Mouse (Mus musculus) lung, adult 18-20 months (tissue): ENCODE results near the gene Magea5.
"Not testable (repeated sequence)": the region's sequence is repeated elsewhere in the genome, so short reads cannot be mapped to it uniquely, and the experiment has no call there.

Experiments used
- DNase-seq, 2 experiments: peaks; one replicate each; pipeline ENCODE4 v3.0.0; 2022; ENCODE audit warnings: mixed read lengths in 2 of 2

Gene Magea5

DNA sequence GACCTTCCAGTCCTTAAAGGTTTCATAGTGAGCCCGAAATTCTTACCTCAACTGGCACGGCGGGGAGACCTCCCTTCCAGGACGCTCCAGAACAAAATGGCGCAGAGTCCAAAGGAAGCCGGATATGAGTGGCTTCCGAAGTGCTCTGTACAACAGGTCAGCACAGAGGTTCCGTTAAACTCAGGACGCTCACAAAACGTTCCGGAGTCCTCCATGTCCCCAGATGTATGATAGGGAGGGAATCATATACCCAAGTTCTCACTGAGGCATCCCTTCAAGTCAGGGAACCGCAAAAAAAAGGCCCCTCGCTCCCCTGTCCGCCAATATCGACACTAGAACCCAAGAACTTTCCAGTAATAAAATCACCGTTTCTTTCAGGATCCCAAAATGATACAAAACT, at the start of gene Magea5:
TSS of gene Magea5 (minus strand) at position 101 of the 400 bp plus-strand sequence.
- DNase-seq, result not testable (repeated sequence)

DNA sequence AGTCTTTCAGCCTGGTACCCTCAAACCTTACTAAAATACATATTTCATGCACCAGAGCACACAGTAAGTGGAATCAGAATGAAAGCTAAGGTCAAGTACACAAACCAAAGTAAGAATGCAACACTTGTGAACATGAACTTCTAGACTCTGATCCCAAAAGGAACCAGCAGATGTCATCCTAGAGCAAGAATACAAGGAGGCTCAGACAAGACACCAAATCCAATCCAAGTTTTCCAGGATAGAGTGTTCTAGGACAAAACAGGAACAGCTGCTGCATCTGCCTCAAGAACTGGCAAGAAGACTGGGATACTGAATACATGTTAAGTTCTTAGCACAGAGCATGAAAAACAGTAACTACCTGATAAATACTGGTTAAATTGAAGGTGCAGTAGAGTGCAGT, 35.1 kb upstream of the Magea5 start:
- no peak for DNase-seq

DNA sequence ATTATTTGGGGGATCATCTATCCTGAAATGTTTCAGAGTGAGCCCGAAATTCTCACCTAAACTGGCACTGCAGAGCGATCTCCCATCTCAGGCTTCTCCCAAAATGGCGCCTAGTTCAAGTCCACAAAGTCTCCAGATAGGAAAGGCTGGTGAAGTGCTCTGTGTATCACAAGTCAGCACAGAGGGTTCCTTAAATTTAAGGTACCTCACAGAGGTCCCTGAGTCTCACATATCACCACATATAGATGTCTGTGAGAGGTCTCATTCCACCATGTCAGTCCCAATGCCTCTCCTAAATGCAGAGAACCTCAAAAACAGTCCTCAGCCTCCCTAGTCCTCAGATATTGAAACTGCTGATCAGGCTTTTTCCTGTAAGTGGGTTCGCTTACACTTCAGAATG, 30.6 kb upstream of the Magea5 start, which contains the start of gene Magea2:
TSS of gene Magea2 (minus strand) at position 101 of the 400 bp plus-strand sequence.
- DNase-seq, result not testable (repeated sequence)

DNA sequence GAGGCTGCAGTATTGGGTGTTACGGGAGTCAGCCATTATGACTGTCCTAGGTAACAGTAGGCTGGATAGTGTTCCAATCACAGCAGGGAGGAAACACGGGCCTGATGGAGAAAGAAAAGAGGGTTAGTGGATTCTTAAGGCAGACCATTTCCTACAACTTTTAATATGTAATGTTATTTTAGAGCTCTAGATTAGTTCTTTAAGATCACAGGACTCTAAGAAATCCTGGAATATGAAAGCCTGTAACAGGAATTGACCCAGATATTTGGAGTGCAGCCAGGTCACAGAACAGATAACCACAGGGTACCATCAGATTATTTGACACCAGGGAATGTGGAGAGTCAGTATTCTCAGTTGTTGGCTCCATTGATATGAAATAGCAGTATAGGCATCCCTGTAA, 26.7 kb upstream of the Magea5 start, which contains the start of gene Magea1:
TSS of gene Magea1 (minus strand) at position 101 of the 400 bp plus-strand sequence.
- not testable (repeated sequence) for DNase-seq
